Mouse (Mus musculus) heart, embryonic 16.5 days (tissue): ENCODE measurements around the gene Ppp6r1. TPM values are rescaled to one million over a fixed set of nuclear protein-coding genes. Genes with fewer than 3 reads are reported as not detected.

Source experiments
- ATAC-seq: fragments of 200-750 bp; cut with Nextera tagmentation; replicated peaks from 2 replicates; pipeline ENCODE4 v1.8.0; 2017; ENCODE audit warnings: moderate number of reproducible peaks; ENCODE audit not compliant: insufficient read depth, low FRiP score; ENCODE audit errors: extremely low read depth
- H3K27ac ChIP-seq: fragments of 300-500 bp; sonication (generic); 2 replicates; pipeline ENCODE4 v1.5.1; 2014; ENCODE audit warnings: mild to moderate bottlenecking, low read length, control low read depth, moderate library complexity
- H3K27me3 ChIP-seq: fragments of 300-500 bp; sonication (generic); 2 replicates; pipeline ENCODE4 v1.6.1; 2014; ENCODE audit warnings: low read length, mixed read lengths; ENCODE audit not compliant: control insufficient read depth, insufficient read depth
- H3K36me3 ChIP-seq: fragments of 300-500 bp; sonication (generic); 2 replicates; pipeline ENCODE4 v1.6.1; 2014; ENCODE audit not compliant: control insufficient read depth, insufficient read depth
- H3K4me1 ChIP-seq: fragments of 300-500 bp; sonication (generic); 2 replicates; pipeline ENCODE4 v1.6.1; 2014; ENCODE audit warnings: low read length, mixed read lengths; ENCODE audit not compliant: control insufficient read depth, insufficient read depth
- H3K4me2 ChIP-seq: fragments of 300-500 bp; sonication (generic); 2 replicates; pipeline ENCODE4 v1.6.1; 2014; ENCODE audit warnings: low read depth, mild to moderate bottlenecking, control low read depth, low read length
- H3K4me3 ChIP-seq: fragments of 300-500 bp; sonication (generic); 2 replicates; pipeline ENCODE4 v1.5.1; 2014; ENCODE audit warnings: mild to moderate bottlenecking, control low read depth, low read length
- H3K9ac ChIP-seq: fragments of 300-500 bp; sonication (generic); 2 replicates; pipeline ENCODE4 v1.6.1; 2014; ENCODE audit warnings: low read length, control low read depth
- H3K9me3 ChIP-seq: fragments of 300-500 bp; sonication (generic); replicated peaks from 2 replicates; pipeline ENCODE4 v1.6.1; 2016; ENCODE audit warnings: low read length; ENCODE audit not compliant: control insufficient read depth
- WGBS: fragments of 180-500 bp; shearing (Covaris S2); extraction: QIAGEN DNeasy Blood & Tissue Kit; methylation state at CpG from one replicate; pipeline ENCODE4 v1.1.7; 2014; 5-methylcytosine and 5-hydroxymethylcytosine counted together
- polyA plus RNA-seq: library from polyadenylated mRNA; unstranded; fragments of >200 nt; fragmentation: Nextera tagmentation; extraction: Ambion mirVana; gene quantifications from 2 replicates; pipeline ENCODE4 v1.2.1, GENCODE M21; 2015

Ppp6r1 gene
- polyA plus RNA-seq, 1 experiment from 2014 or later = 4.9 TPM

DNA sequence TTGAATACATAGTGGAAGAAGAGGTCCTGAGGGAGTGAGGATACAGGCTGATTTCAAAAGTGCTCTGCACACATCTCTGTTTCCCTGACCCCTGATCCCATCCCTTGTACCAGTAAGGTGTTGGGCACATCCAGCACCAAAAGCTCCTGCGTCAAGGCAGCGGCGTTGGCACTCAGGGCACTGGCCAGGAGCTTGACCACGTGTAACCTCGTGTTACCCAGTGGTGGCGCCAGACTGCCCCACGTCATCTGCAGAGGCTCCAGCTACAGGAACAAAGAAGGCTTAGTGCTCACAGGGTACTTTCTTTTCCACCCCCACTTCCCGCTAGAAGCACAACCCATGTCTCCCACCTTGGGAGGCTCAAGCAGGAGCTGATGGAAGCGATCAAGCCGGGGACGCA lies 17.7 kb downstream of the Ppp6r1 start:
- no peak overlapping the region for H3K4me3 ChIP-seq
- no peak overlapping the region for H3K9ac ChIP-seq
- H3K36me3 ChIP-seq = peaks cover 54% of the 10 kb centered on the region
- H3K9me3 ChIP-seq = no peaks in the 10 kb centered on the region
- 76% methylated on average over 11 of the region's 11 CpGs for WGBS
- H3K27me3 ChIP-seq = no peaks in the 10 kb centered on the region
- H3K27ac ChIP-seq = no peak overlapping the region
- H3K4me1 ChIP-seq = no peaks in the 10 kb centered on the region
- ATAC-seq = no peak
- H3K4me2 ChIP-seq = no peak overlapping the region

DNA sequence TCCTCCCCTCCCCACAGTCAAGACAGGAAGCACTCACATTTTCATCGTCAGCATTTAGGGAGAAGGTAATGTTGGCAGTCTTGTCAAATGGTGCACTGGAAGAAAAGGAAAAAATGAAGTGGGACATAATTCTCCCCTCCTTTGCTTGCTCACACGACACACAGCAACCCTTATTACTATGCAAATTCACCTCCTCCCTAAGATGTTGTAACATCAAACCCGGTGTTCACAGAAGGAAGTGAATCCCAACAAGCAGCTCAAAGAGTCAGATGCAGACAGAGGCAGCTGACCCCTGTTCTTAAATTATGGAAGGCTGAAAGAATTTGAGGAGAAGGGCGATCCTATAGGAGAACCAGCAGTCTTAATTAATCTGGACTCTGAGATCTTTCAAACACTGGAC lies 22.6 kb downstream of the Ppp6r1 start:
- H3K36me3 ChIP-seq = peaks cover 61% of the 10 kb centered on the region
- no peak overlapping the region for H3K4me3 ChIP-seq
- H3K9ac ChIP-seq = no peak overlapping the region
- H3K4me2 ChIP-seq = no peak overlapping the region
- H3K27ac ChIP-seq = no peak overlapping the region
- no peaks in the 10 kb centered on the region for H3K9me3 ChIP-seq
- no peaks in the 10 kb centered on the region for H3K27me3 ChIP-seq
- WGBS = 82% methylated on average over 4 of the region's 4 CpGs
- no peak for ATAC-seq
- H3K4me1 ChIP-seq = no peaks in the 10 kb centered on the region

DNA sequence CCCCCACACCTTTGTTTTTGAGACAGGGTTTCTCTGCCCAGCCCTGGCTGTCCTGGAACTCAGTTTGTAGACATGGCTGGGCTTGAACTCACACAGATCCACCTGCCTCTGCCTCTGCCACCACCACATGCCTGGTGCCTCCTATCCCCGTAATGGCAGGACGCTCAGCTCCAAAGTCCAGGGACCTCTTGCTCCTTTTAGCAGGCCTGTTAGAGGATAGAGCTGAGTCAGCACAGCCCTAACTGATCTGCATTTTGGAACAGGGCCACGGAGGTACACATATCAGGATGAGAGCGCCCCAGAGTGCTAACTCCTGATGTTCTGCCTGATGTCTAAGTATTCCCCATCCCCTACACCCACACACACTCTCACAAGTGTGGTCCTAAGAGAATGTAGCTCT lies 27.8 kb downstream of the Ppp6r1 start, which contains the start of gene Tmem86b:
Tmem86b (minus strand) TSS at position 392 of the 400 bp plus-strand sequence.
- no peak within 1 kb of the TSS for H3K27ac ChIP-seq
- peaks cover 55% of the 10 kb centered on the region for H3K36me3 ChIP-seq
- no peak within 1 kb of the TSS for H3K4me2 ChIP-seq
- H3K4me3 ChIP-seq = no peak within 1 kb of the TSS
- H3K27me3 ChIP-seq = no peaks in the 10 kb centered on the region
- WGBS = 89% methylated on average over 4 of the region's 4 CpGs
- no peaks in the 10 kb centered on the region for H3K9me3 ChIP-seq
- no peak for ATAC-seq
- no peaks in the 10 kb centered on the region for H3K4me1 ChIP-seq
- no peak within 1 kb of the TSS for H3K9ac ChIP-seq

DNA sequence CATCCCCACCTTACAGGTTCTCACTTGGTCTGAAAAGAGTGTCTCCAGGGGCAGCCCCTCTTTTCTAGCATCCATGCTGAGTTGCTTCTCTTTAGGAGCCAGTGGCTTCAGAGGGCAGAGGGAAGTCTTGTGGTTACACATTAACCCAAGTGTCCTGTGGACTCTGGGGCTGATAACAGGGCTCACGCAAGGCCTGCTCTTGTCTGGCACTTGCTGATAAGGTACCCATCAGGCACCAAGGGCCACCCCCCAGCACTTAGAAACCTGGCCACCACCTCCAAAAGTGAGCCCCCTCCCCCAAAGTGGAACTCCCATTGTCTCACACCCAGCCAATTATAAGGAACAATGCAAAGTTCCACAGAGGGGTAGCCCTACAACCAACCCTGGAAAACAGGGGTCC lies 28.6 kb downstream of the Ppp6r1 start:
- H3K27ac ChIP-seq = no peak overlapping the region

DNA sequence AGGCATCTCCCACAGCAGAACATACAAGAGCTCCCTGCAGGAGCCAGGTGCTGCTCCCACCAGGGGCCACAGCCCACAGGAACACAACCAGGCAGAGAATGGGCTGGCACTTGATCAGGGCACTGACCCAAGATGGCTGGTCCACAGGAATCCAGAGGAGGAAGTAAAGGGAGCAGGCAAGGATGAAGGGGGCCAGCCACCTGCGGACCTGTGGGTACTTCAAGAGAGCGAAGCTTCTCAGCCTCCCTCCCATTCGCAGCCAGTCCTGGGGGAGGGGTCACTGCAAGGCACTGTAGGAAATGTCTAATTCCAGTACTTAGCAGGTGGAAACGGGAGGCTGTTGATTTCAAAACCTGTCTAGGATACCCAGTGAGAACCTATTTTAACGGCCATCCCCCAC lies 29.2 kb downstream of the Ppp6r1 start:
- Histone ChIP-seq H3K4me2 (no peak overlapping the region), H3K27me3 (no peaks in the 10 kb centered on the region), H3K36me3 (peaks cover 45% of the 10 kb centered on the region), H3K9me3 (no peaks in the 10 kb centered on the region), H3K4me3 (no peak overlapping the region), H3K9ac (no peak overlapping the region), H3K4me1 (no peaks in the 10 kb centered on the region), H3K27ac (no peak overlapping the region)
- 82% methylated on average over 5 of the region's 5 CpGs for WGBS
- ATAC-seq = no peak

More for the DNA sequence above, 28.6 kb downstream of the Ppp6r1 start:
- ATAC-seq = no peak
- Histone ChIP-seq H3K9me3 (no peaks in the 10 kb centered on the region), H3K4me1 (no peaks in the 10 kb centered on the region), H3K4me3 (no peak overlapping the region), H3K36me3 (peaks cover 48% of the 10 kb centered on the region), H3K4me2 (no peak overlapping the region), H3K9ac (no peak overlapping the region), H3K27me3 (no peaks in the 10 kb centered on the region)
- WGBS = 65% methylated on average over 1 of the region's 1 CpGs

DNA sequence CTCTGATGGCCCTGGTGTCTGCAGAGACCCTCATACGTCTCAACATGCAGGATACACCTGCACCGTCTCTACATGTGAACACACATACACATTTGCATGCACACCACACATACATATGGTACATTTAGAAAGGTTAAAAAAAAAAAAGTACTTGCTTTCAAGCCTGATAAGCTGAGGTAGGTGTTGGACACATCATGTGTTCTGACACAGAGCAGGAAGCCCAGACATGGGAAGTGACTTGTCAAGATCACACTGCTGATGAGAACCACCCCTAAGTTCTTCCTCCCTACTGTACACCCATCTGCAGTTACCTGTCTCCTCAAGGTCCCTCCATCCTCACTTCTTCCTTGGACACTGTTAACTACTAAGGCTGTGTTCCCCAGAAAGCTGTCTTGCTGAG lies 32.9 kb downstream of the Ppp6r1 start:
- Histone ChIP-seq H3K9me3 (no peaks in the 10 kb centered on the region), H3K9ac (no peak overlapping the region), H3K4me1 (no peaks in the 10 kb centered on the region), H3K4me3 (no peak overlapping the region), H3K27ac (no peak overlapping the region), H3K4me2 (no peak overlapping the region), H3K27me3 (no peaks in the 10 kb centered on the region), H3K36me3 (peaks cover 16% of the 10 kb centered on the region)
- no peak for ATAC-seq
- WGBS = 84% methylated on average over 2 of the region's 2 CpGs

DNA sequence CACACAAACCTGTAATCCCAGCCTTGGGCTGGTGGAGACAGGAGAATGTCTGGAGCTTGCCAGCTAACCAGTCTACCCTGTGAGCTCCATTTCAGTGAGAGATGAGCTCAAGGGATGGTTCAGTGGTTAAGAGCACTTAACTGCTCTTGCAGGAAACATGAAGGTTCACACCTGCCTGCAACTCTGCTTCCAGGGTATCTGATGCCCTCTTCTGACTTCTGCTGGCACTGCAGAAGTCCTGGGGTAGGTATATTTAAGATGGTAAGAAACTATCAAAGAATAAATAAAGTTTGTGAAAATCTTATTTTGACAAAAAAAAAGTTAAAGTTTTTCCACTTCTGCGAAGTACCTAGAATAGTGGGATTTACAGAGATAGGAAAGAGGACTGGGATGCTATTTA lies 34.5 kb downstream of the Ppp6r1 start:
- H3K36me3 ChIP-seq = peaks cover 10% of the 10 kb centered on the region
- H3K27me3 ChIP-seq = no peaks in the 10 kb centered on the region
- no peaks in the 10 kb centered on the region for H3K4me1 ChIP-seq
- H3K9me3 ChIP-seq = no peaks in the 10 kb centered on the region
- no peak overlapping the region for H3K27ac ChIP-seq
- WGBS = 37% methylated on average over 1 of the region's 1 CpGs
- no peak; the same call in 1 of the 2 replicates for ATAC-seq
- no peak overlapping the region for H3K4me2 ChIP-seq
- H3K4me3 ChIP-seq = no peak overlapping the region
- no peak overlapping the region for H3K9ac ChIP-seq

DNA sequence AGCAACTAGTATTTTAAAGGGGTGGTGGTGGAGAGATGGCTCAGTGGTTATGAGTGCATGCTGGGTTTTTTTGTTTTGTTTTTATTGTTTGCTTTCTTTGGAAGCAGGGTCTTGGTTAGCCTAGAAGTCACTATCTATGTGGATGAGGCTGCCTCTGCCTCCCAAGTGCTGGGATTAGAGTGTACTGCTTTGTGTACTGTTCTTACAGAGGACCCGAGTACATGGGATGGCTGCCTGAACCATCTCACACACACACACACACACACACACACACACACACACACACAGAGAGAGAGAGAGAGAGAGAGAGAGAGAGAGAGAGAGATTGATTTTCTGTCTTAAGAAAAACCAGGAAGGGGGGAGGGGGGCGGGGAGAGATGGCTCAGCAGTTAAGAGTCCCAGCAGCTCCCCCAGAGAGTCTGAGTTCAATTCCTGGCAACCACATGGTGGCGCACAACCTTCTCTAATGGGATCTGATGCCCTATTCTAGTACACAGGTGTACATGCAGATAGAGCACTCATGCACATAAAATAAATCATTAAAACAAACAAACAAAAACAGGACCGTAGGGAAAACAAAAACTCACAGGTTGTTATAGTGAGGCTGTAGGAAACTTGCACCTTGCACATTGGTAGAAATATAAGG lies 35.2 kb downstream of the Ppp6r1 start:
- peaks cover 3% of the 10 kb centered on the region for H3K36me3 ChIP-seq
- no peak overlapping the region for H3K27ac ChIP-seq
- H3K9me3 ChIP-seq = no peaks in the 10 kb centered on the region
- H3K4me3 ChIP-seq = no peak overlapping the region
- no peak for ATAC-seq
- WGBS = 29% methylated on average over 4 of the region's 4 CpGs
- H3K4me1 ChIP-seq = no peaks in the 10 kb centered on the region
- H3K9ac ChIP-seq = no peak overlapping the region
- no peaks in the 10 kb centered on the region for H3K27me3 ChIP-seq
- no peak overlapping the region for H3K4me2 ChIP-seq

DNA sequence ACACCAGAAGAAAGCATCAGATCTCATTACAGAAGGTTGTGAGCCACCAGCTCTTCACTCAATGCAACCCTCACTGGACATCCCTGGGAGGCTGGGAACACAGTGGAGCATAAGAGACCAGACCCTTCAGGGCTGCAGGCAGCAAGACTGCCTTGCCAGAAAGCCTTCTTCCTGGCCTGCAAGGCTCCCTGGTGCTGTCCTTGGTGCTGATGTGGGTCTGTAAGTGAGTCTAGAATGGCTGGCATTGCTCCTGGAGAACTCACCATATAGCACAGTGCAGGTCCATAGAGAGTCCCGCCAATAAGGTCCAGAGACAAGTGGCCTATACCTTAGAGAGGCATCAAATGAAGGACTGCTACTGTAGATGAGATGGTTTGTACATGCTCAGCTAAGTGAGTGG lies 38.8 kb downstream of the Ppp6r1 start:
- H3K36me3 ChIP-seq = no peaks in the 10 kb centered on the region
- H3K9me3 ChIP-seq = no peaks in the 10 kb centered on the region
- H3K27ac ChIP-seq = no peak overlapping the region
- H3K9ac ChIP-seq = no peak overlapping the region
- 36% methylated on average over 1 of the region's 1 CpGs for whole genome bisulfite sequencing
- no peak overlapping the region for H3K4me3 ChIP-seq
- H3K4me1 ChIP-seq = no peaks in the 10 kb centered on the region
- H3K27me3 ChIP-seq = no peaks in the 10 kb centered on the region
- H3K4me2 ChIP-seq = no peak overlapping the region
- ATAC-seq = no peak; the same call in 1 of the 2 replicates
